11 mouse cellular contexts compared by ENCODE assay signal in the genomic region with DNA sequence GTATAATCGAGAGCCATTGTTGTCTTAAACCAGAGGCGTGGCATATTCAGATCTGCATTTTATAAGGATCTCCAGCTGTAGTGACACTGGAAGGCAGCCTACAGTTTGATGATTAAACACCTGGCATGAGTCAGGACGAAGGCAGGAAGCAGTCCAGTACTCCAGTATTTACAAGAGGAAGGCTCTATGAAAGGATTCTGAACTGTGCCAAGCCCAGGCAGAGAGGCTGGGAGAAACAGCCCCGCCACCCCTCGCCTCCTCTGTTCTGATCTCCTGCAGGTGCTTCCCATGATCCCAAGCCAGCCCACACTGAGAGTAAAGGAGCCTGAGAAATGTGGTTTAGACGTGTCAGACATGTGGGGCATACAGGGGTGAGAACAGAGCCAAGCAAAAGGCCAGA. TPM values are rescaled to one million over a fixed set of nuclear protein-coding genes. Genes with fewer than 3 reads are reported as not detected.
DNase-seq lines count a peak whose midpoint lies in the region; ATAC-seq and TF ChIP-seq lines count a peak whose summit lies in the region.
"Had no signal": no experiment of that assay in that cellular context is flagged by ENCODE, and none has a peak within 500 bp of the region (broad histone marks: within the 10 kb centered on the region; RNA-seq: fewer than 3 reads in every experiment).

No protein-coding gene starts in this region.

- H3K9me3 ChIP-seq in forebrain, embryonic 14.5 days (replicated peaks; ENCODE audit: control insufficient read depth, low read length), result no peaks in the 10 kb centered on the region
- H3K9me3 ChIP-seq in forebrain, postnatal 0 days (ENCODE audit: low read length), result no peaks in the 10 kb centered on the region
- H3K9me3 ChIP-seq in kidney, embryonic 15.5 days (replicated peaks), result no peaks in the 10 kb centered on the region

- no peak for TF ChIP-seq CTCF in forebrain, postnatal 0 days (IDR thresholded peaks at IDR 0.05; ENCODE audit: low read depth)

- H3K9ac ChIP-seq in forebrain, embryonic 14.5 days (ENCODE audit: low read length), result no peak overlapping the region
- H3K9ac ChIP-seq in forebrain, postnatal 0 days, result no peak overlapping the region
- H3K9ac ChIP-seq in kidney, embryonic 15.5 days, result no peak overlapping the region

- no peak overlapping the region for H3K27ac ChIP-seq in forebrain, embryonic 14.5 days (ENCODE audit: low read depth, low read length)
- no peak overlapping the region for H3K27ac ChIP-seq in forebrain, postnatal 0 days (ENCODE audit: low read depth, low read length)
- 0 out of 2 replicates have a peak overlapping the region, but pooled peaks have one; percentile 6 for H3K27ac ChIP-seq in kidney, embryonic 15.5 days

- peaks cover 4% of the 10 kb centered on the region; the same call in 1 of the 2 replicates for H3K4me1 ChIP-seq in forebrain, embryonic 14.5 days (ENCODE audit: control insufficient read depth, insufficient read depth, low read length)
- H3K4me1 ChIP-seq in forebrain, postnatal 0 days (ENCODE audit: insufficient read depth), result 0 out of 2 replicates have a peak, but pooled peaks cover 2% of the 10 kb centered on the region
- peaks cover 24% of the 10 kb centered on the region for H3K4me1 ChIP-seq in kidney, embryonic 15.5 days

- H3K4me2 ChIP-seq in forebrain, embryonic 14.5 days (ENCODE audit: low read length), result no peak overlapping the region
- no peak overlapping the region for H3K4me2 ChIP-seq in forebrain, postnatal 0 days (ENCODE audit: low read depth)
- H3K4me2 ChIP-seq in kidney, embryonic 15.5 days, result no peak overlapping the region

- H3K4me3 ChIP-seq in forebrain, embryonic 14.5 days (ENCODE audit: low read depth, low read length), result no peak overlapping the region
- no peak overlapping the region for H3K4me3 ChIP-seq in forebrain, postnatal 0 days (ENCODE audit: low read depth, low read length)
- H3K4me3 ChIP-seq in kidney, embryonic 15.5 days (replicated peaks), result no peak overlapping the region

- H3K36me3 ChIP-seq in forebrain, embryonic 14.5 days (ENCODE audit: control insufficient read depth, insufficient read depth, low read length), result no peaks in the 10 kb centered on the region
- no peaks in the 10 kb centered on the region for H3K36me3 ChIP-seq in forebrain, postnatal 0 days (ENCODE audit: insufficient read depth)
- H3K36me3 ChIP-seq in kidney, embryonic 15.5 days, result no peaks in the 10 kb centered on the region

- DNase-seq in forebrain, embryonic 14.5 days (ENCODE audit: low spot score), result peak; percentile 17
- DNase-seq in forebrain, postnatal 0 days, result no peak
- peak; percentile 94 for DNase-seq in fibroblast of lung, adult 2 months (ENCODE audit: low read depth)
- peak; percentile 37 to 62 for DNase-seq in lung, postnatal 4 days
- no peak for DNase-seq in embryo, embryonic 10.5 days (ENCODE audit: low spot score)
- no peak for DNase-seq in right cerebral cortex, postnatal 4 days

- no peak for ATAC-seq in forebrain, embryonic 14.5 days
- no peak for ATAC-seq in forebrain, postnatal 0 days
- no peak for ATAC-seq in kidney, embryonic 15.5 days (replicated peaks; ENCODE audit: low FRiP score)
- ATAC-seq in monocyte, adult 5-6 weeks (replicated peaks; ENCODE audit: insufficient number of reproducible peaks, low FRiP score, low TSS enrichment, poor library complexity, severe bottlenecking), result no peak

- H3K27me3 ChIP-seq in forebrain, embryonic 14.5 days (replicated peaks; ENCODE audit: control insufficient read depth, insufficient read depth, low read length), result no peaks in the 10 kb centered on the region
- no peaks in the 10 kb centered on the region for H3K27me3 ChIP-seq in forebrain, postnatal 0 days (ENCODE audit: insufficient read depth, low read length)
- H3K27me3 ChIP-seq in kidney, embryonic 15.5 days, result no peaks in the 10 kb centered on the region

- 42% methylated on average over 6 of the region's 6 CpGs for WGBS in forebrain, embryonic 14.5 days
- 31% methylated on average over 6 of the region's 6 CpGs for WGBS in forebrain, postnatal 0 days
- WGBS in kidney, embryonic 15.5 days, result 54% methylated on average over 6 of the region's 6 CpGs

RNA-seq across cellular contexts. Expression of gene Fam102b, which starts 3.4 kb away (rescaled TPM):
- polyA plus RNA-seq in forebrain, embryonic 14.5 days (2014; fragmentation: Nextera tagmentation; extraction: Ambion mirVana), result 11.1 and 11.6 TPM in 2 replicates
- 99.9 and 101 TPM in 2 replicates for total RNA-seq in forebrain, postnatal 0 days (2014; rRNA removed)
- 19.8 and 26.8 TPM in 2 replicates for polyA plus RNA-seq in forebrain, postnatal 0 days (2015; fragmentation: Nextera tagmentation; extraction: Ambion mirVana)
- 4.7 and 4.9 TPM in 2 replicates for polyA plus RNA-seq in kidney, embryonic 15.5 days (2015; fragmentation: Nextera tagmentation; extraction: Ambion mirVana)
- total RNA-seq in monocyte, adult 5-6 weeks (2017), result 17.6 to 26.8 TPM (median 25.0 TPM) in 3 replicates

RNA-seq across cellular contexts. Expression of gene Slc25a54, which starts 49.5 kb away (rescaled TPM):
- not detected in 2 replicates for polyA plus RNA-seq in forebrain, embryonic 14.5 days (2014; fragmentation: Nextera tagmentation; extraction: Ambion mirVana)
- not detected in 2 replicates for total RNA-seq in forebrain, postnatal 0 days (2014; rRNA removed)
- polyA plus RNA-seq in forebrain, postnatal 0 days (2015; fragmentation: Nextera tagmentation; extraction: Ambion mirVana), result not detected in 2 replicates
- polyA plus RNA-seq in kidney, embryonic 15.5 days (2015; fragmentation: Nextera tagmentation; extraction: Ambion mirVana), result not detected in 2 replicates
- 1.4 TPM in 1 of 3 replicates, not detected in the others for total RNA-seq in monocyte, adult 5-6 weeks (2017)
- total RNA-seq: gastrocnemius, postnatal 36 days; left cerebral cortex, postnatal 10 days; neutrophil, adult 5-6 weeks had no signal

Comparison
In these comparisons a context has a peak if more than half of its experiments do, and no peak if none do; other contexts are left out.
1. DNase-seq: peak in forebrain, embryonic 14.5 days (single experiment), fibroblast of lung, adult 2 months (single experiment) and lung, postnatal 4 days (2 of 2); none in forebrain, postnatal 0 days (single experiment), embryo, embryonic 10.5 days (single experiment) and right cerebral cortex, postnatal 4 days (single experiment).